Mouse (Mus musculus) liver, embryonic 16.5 days (tissue): ENCODE results near the gene Jup. TPM values are rescaled to one million over a fixed set of nuclear protein-coding genes. Genes with fewer than 3 reads are reported as not detected.
A peak's percentile ranks its signal among the peaks of the same experiment; 100 is the strongest.

ENCODE experiments used
- ATAC-seq: fragments of 200-750 bp; cut with Nextera tagmentation; 2 replicates; pipeline ENCODE4 v1.8.0; 2017; ENCODE audit warnings: low read depth, mild to moderate bottlenecking, moderate number of reproducible peaks, moderate library complexity
- H3K27ac ChIP-seq: fragments of 300-500 bp; sonication (generic); 2 replicates; pipeline ENCODE4 v1.5.1; 2014; ENCODE audit warnings: mild to moderate bottlenecking, low read length
- H3K27me3 ChIP-seq: fragments of 300-500 bp; sonication (generic); 2 replicates; pipeline ENCODE4 v1.6.1; 2014; ENCODE audit warnings: low read depth, low read length, mixed read lengths; ENCODE audit not compliant: control insufficient read depth, insufficient read depth
- H3K36me3 ChIP-seq: fragments of 300-500 bp; sonication (generic); 2 replicates; pipeline ENCODE4 v1.6.1; 2014; ENCODE audit warnings: mild to moderate bottlenecking; ENCODE audit not compliant: control insufficient read depth, insufficient read depth
- H3K4me1 ChIP-seq: fragments of 300-500 bp; sonication (generic); 2 replicates; pipeline ENCODE4 v1.6.1; 2014; ENCODE audit warnings: low read depth, low read length, mixed read lengths; ENCODE audit not compliant: control insufficient read depth
- H3K4me2 ChIP-seq: fragments of 300-500 bp; sonication (generic); 2 replicates; pipeline ENCODE4 v1.6.1; 2014; ENCODE audit warnings: low read depth, low read length, mixed read lengths
- H3K4me3 ChIP-seq: fragments of 300-500 bp; sonication (generic); 2 replicates; pipeline ENCODE4 v1.5.1; 2014; ENCODE audit warnings: low read depth, mild to moderate bottlenecking, low read length
- H3K9ac ChIP-seq: fragments of 300-500 bp; sonication (generic); 2 replicates; pipeline ENCODE4 v1.6.1; 2014; ENCODE audit warnings: low read depth, low read length
- H3K9me3 ChIP-seq: fragments of 300-500 bp; sonication (generic); replicated peaks from 2 replicates; pipeline ENCODE4 v1.6.1; 2016; ENCODE audit warnings: low read length; ENCODE audit not compliant: control insufficient read depth
- WGBS: fragments of 180-500 bp; shearing (Covaris S2); extraction: QIAGEN DNeasy Blood & Tissue Kit; methylation state at CpG from one replicate; pipeline ENCODE4 v1.1.7; 2014; ENCODE audit not compliant: insufficient replicate concordance; 5-methylcytosine and 5-hydroxymethylcytosine counted together
- polyA plus RNA-seq: library from polyadenylated mRNA; unstranded; fragments of >200 nt; fragmentation: Nextera tagmentation; extraction: Ambion mirVana; gene quantifications from 2 replicates; pipeline ENCODE4 v1.2.1, GENCODE M21; 2015

Gene Jup
- polyA plus RNA-seq, 1 experiment from 2014 or later = 17.7 TPM

GRCm38 (mm10) chr11:100357408-100357807 lies 40.2 kb downstream of the Jup start:
- 46% methylated on average over 5 of the region's 5 CpGs for WGBS
- Histone ChIP-seq H3K4me1 (no peaks in the 10 kb centered on the region; the same call in none of the 2 replicates), H3K27me3 (peaks cover 74% of the 10 kb centered on the region), H3K9ac (no peak overlapping the region), H3K36me3 (no peaks in the 10 kb centered on the region), H3K4me3 (no peak overlapping the region), H3K4me2 (no peak overlapping the region), H3K27ac (no peak overlapping the region), H3K9me3 (no peaks in the 10 kb centered on the region)
- ATAC-seq = no peak

- Histone ChIP-seq H3K4me1 (no peaks in the 10 kb centered on the region; the same call in none of the 2 replicates), H3K27me3 (peaks cover 74% of the 10 kb centered on the region), H3K4me3 (no peak overlapping the region), H3K9ac (no peak overlapping the region), H3K4me2 (no peak overlapping the region), H3K27ac (no peak overlapping the region), H3K9me3 (no peaks in the 10 kb centered on the region), H3K36me3 (no peaks in the 10 kb centered on the region)
- 15% methylated on average over 9 of the region's 9 CpGs for WGBS
- no peak for ATAC-seq
These were observed 40.7 kb downstream of the Jup start for GRCm38 (mm10) chr11:100356819-100357211.

DNA sequence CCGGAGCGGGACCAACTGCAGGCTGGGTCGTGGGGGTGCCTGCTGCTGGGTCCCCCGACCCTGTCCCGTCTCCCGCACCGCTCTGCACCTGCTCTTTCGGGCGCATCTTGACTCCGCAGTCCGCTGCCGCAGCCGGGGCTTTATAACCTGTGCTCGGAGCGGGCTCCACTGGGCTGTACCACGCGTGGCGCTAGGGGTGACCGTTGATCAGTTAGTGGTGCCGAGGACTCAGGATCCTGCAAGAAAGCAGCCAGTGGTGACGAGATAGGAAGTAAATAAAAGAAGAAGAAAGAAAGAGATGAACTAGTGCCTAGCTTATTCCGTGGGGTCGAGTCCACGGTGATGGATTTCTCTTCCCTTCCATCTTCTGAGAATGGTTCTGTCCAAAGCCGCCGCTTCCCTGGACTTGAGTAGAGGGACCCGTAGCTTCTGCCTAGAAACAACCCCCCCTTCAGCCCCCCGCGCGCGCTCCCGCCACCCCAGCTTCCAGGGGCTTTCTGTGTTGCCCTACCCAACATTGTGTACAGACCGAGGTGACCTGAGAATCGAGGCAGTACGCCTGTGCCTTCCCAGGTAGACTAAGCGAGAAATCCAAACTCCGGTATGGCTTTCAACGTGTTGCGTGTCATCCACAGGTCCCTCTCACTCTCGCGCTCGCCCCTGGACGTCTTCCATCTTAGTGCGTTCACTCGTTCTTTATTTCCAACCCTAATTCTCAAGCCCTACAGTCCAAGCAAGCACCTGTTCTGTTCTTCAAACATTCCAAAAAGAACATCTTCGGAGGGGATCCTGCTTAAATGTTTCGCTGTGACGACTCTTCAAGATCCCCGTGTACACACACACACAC lies 41.4 kb downstream of the Jup start, which contains the start of gene Hap1:
Gene Hap1 (minus strand): TSS at position 157 of the 847 bp plus-strand sequence.
- Histone ChIP-seq H3K4me1 (no peaks in the 10 kb centered on the region; the same call in none of the 2 replicates), H3K36me3 (no peaks in the 10 kb centered on the region), H3K9ac (peak within 1 kb of the TSS; percentile 31; the same call in 1 of the 2 replicates), H3K4me3 (peak within 1 kb of the TSS; percentile 51), H3K27ac (no peak within 1 kb of the TSS), H3K9me3 (no peaks in the 10 kb centered on the region), H3K4me2 (peak within 1 kb of the TSS; percentile 82), H3K27me3 (peaks cover 74% of the 10 kb centered on the region)
- WGBS = 2% methylated on average over 49 of the region's 49 CpGs
- ATAC-seq = no peak

- ATAC-seq = peak; percentile 24; the same call in 1 of the 2 replicates
- Histone ChIP-seq H3K9me3 (no peaks in the 10 kb centered on the region), H3K4me3 (peak overlapping the region; percentile 51), H3K4me2 (peak overlapping the region; percentile 82), H3K27ac (no peak overlapping the region), H3K9ac (peak overlapping the region; percentile 31; the same call in 1 of the 2 replicates), H3K4me1 (no peaks in the 10 kb centered on the region; the same call in none of the 2 replicates), H3K36me3 (no peaks in the 10 kb centered on the region), H3K27me3 (peaks cover 71% of the 10 kb centered on the region)
- under 1% methylated on average over 54 of the region's 54 CpGs for WGBS
These were observed 42.2 kb downstream of the Jup start for GRCm38 (mm10) chr11:100355151-100355951.

DNA sequence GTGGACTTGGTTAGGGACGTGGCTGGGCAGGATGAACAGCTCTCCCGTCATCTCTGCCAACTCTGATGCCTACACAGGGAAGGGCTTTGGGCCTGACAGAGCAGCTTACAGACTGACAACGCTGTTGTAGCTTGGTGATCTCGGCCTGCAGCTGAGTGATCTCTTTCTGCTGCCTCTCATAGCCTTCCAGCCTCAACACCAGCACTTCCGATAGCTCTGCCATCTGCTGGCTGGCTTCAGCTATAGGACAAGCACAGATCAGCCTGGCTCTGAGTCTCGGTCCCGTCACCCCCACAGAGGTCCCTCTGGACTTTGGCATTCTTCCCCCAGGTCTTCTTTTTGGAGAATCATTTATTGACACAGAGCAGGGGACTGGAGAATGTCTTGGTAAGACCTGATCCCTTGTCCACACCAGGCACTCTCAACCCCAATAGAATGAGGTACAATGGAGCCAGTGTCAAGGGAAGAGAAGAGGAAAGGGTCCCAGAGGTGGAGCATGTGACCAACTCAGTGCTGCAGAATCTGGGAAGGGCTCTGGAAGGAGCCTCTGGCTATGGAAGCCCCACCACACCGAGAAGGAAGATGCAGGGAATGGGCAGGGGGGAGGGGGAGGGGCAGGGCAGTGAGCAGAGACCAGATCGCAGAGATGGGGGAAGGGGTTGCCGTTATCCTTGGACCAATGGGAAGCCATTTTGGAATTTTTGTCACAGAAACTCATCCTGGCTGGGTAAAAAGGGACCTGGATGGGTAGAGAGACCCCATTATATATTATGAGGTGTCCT lies 45.3 kb downstream of the Jup start:
- H3K4me2 ChIP-seq = no peak overlapping the region
- no peak for ATAC-seq
- no peak overlapping the region for H3K27ac ChIP-seq
- peaks cover 43% of the 10 kb centered on the region for H3K27me3 ChIP-seq
- no peak overlapping the region for H3K4me3 ChIP-seq
- no peak overlapping the region for H3K9ac ChIP-seq
- no peaks in the 10 kb centered on the region for H3K9me3 ChIP-seq
- H3K4me1 ChIP-seq = no peaks in the 10 kb centered on the region; the same call in none of the 2 replicates
- H3K36me3 ChIP-seq = no peaks in the 10 kb centered on the region
- WGBS = 30% methylated on average over 10 of the region's 10 CpGs

GRCm38 (mm10) chr11:100344269-100344668 lies 53.3 kb downstream of the Jup start:
- H3K27ac ChIP-seq = no peak overlapping the region
- H3K4me2 ChIP-seq = no peak overlapping the region
- ATAC-seq = no peak
- H3K27me3 ChIP-seq = no peaks in the 10 kb centered on the region
- H3K4me1 ChIP-seq = no peaks in the 10 kb centered on the region
- H3K9ac ChIP-seq = no peak overlapping the region
- no peak overlapping the region for H3K4me3 ChIP-seq
- H3K36me3 ChIP-seq = no peaks in the 10 kb centered on the region
- WGBS = 52% methylated on average over 10 of the region's 10 CpGs
- no peaks in the 10 kb centered on the region for H3K9me3 ChIP-seq

DNA sequence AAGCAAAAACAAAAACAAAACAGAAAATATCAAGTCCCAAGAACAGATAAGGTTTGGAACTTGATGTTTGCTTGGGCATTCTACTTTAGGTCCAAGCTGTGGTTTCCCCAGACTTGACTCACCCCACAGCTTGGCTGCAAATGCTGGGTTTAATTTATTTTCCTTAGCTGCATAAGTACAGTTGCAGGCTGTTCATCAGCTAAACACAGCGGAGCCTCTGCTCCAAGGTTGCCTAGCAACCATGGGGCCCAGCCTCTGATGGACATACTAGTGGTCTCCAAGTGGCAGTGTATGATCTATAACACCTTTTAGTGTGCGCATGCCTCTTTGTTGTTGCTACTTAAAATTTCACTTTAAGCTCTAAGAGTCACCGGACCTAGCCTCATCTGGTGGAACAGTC lies 61.8 kb downstream of the Jup start:
- no peaks in the 10 kb centered on the region for H3K36me3 ChIP-seq
- no peak overlapping the region for H3K4me3 ChIP-seq
- 66% methylated on average over 3 of the region's 3 CpGs for WGBS
- H3K27me3 ChIP-seq = no peaks in the 10 kb centered on the region
- no peak overlapping the region for H3K27ac ChIP-seq
- no peak for ATAC-seq
- H3K9me3 ChIP-seq = no peaks in the 10 kb centered on the region
- no peak overlapping the region for H3K4me2 ChIP-seq
- no peak overlapping the region for H3K9ac ChIP-seq
- H3K4me1 ChIP-seq = no peaks in the 10 kb centered on the region

DNA sequence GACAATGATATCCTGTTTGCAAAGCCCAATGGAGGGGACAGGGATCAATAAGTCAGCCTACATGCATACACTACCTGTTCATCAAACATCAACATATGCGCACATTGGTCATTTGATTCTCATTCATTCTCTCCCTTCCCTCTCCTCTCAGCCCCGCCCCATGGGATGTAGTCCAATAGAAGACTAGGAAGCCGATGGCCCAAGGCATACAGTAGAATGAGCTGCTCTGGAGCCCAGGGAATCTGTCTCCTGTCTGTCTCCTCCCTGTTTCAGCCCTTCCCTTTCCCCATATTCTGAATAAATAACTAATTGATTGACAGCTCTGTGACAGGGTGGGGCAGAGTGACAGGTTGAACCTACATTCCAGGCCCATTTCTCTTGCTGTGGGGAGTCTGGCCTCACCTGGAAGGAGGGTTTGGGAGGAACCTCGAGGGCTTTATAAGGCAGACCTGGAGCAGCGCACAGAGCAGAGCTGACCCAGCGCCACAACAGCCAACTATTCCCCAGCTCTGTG lies 63.6 kb downstream of the Jup start, which contains the start of gene Gast:
Gene Gast (plus strand): TSS at position 464 of the 514 bp plus-strand sequence.
- 64% methylated on average over 6 of the region's 6 CpGs for WGBS
- Histone ChIP-seq H3K4me2 (no peak within 1 kb of the TSS), H3K27ac (no peak within 1 kb of the TSS), H3K9me3 (no peaks in the 10 kb centered on the region), H3K36me3 (no peaks in the 10 kb centered on the region), H3K4me3 (no peak within 1 kb of the TSS), H3K9ac (no peak within 1 kb of the TSS), H3K27me3 (no peaks in the 10 kb centered on the region), H3K4me1 (no peaks in the 10 kb centered on the region)
- ATAC-seq = no peak
